Mouse (Mus musculus): ENCODE data around the gene Vipr1.

Vipr1 gene

GRCm38 (mm10) chr9:121679549-121679948 is 37.0 kb downstream of the Vipr1 start:
- DNase-seq (ENCODE audit: low spot score): peak; percentile 54

GRCm38 (mm10) chr9:121681191-121681590 is 38.7 kb downstream of the Vipr1 start:
- no peak for DNase-seq (ENCODE audit: low spot score)

GRCm38 (mm10) chr9:121682037-121682680 is 39.6 kb downstream of the Vipr1 start:
- DNase-seq (ENCODE audit: low spot score): no peak

- no peak for DNase-seq (ENCODE audit: low spot score)
Measured at GRCm38 (mm10) chr9:121684702-121685101, 42.2 kb downstream of the Vipr1 start.

GRCm38 (mm10) chr9:121690200-121690651 is 47.7 kb downstream of the Vipr1 start:
- DNase-seq (ENCODE audit: low spot score): no peak

DNA sequence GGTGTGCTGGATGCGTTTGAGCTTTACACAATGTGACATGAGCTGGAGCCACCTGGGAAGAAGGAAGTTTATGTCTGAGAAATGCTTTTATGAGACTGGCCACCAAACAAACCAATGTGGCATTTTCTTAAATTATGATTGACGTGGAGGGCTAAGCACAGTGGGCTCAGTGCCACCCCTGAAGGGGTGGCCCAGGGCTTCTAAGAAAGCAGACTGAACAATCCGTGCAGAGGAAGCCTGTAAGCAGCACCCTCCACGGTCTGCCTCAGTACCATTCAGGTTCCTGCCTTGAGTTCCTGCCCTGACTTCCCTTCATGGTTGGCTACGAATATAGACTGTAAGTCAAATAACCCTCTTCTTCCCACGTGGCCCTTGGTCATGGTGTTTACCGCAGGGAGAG is 48.2 kb downstream of the Vipr1 start:
- DNase-seq (ENCODE audit: low spot score): no peak

GRCm38 (mm10) chr9:121694736-121695135 is 52.2 kb downstream of the Vipr1 start:
- no peak for DNase-seq (ENCODE audit: low spot score)

DNA sequence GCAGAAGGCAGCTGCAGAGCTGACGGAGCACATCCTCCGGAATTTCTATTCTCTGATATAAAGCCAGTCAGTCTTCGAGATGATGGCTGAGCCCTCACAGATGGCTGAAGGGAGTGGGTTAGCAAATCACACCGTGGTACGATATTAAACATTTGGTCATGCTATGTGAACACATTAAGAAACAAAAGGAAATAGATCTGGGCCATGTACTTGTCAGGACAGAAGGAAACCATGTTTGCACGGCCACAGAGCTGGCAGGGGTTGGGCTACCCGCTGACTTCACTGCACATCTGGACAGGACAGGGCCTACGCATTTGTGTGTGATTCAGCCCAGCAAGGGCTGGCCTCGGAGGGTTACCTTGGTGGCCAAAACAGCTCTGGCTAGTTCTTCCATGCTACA is 54.1 kb downstream of the Vipr1 start:
- DNase-seq (ENCODE audit: low spot score): no peak

DNA sequence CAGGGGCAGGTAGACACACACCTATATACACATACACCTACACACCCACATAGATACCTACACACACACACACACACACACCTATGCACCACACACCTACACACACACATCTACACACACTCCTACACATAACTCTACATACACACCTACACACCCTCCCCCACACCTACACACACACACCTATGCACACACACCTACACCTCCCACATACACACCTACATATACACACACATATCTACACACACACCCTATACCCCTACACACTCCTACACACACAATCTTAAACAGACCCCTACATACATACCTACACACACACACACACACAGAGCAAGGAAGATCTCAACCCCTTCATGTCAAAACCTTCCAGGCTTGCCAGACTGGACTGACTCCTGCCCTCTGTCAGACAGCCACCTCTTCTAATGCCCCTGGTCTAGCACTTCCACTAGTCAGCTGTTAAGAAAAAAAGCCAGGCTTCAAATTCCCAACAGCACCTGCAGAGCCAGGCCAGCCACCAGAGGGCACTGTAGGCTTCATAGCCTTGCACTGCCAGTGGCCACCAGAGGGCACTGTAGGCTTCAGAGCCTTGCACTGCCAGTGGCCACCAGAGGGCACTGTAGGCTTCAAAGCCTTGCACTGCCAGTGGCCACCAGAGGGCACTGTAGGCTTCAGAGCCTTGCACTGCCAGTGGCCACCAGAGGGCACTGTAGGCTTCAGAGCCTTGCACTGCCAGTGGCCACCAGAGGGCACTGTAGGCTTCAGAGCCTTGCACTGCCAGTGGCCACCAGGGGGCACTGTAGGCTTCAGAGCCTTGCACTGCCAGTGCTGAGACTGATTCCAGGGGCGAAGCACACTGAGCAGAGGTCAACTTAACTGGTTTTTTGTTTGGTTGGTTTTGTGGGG is 54.9 kb downstream of the Vipr1 start:
- peak; percentile 58 for DNase-seq (ENCODE audit: low spot score)

DNA sequence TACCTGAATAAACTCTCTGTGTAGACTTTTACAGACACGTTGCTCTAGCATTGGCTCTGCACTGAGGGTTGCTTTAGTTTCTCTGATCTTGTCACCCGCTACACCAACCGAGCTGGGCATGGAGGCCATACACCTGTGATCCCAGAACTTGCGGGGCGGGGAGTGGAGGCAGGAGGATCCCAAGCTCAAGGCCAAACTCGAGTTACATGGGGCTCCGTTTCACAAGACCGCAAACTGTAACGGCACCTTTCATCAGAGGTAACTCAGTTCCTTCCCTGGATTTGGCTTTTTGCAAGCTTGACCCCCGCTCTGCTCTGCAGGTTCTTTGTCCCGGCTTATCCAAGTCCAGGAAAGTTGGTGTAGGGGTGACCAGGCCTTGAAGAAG is 61.7 kb downstream of the Vipr1 start:
- DNase-seq (ENCODE audit: low spot score): no peak

GRCm38 (mm10) chr9:121704646-121705625 is 62.4 kb downstream of the Vipr1 start, which contains the start of gene Sec22c:
Gene Sec22c (minus strand): TSS chr9:121705490.
- DNase-seq (ENCODE audit: low spot score): peak; percentile 90

DNA sequence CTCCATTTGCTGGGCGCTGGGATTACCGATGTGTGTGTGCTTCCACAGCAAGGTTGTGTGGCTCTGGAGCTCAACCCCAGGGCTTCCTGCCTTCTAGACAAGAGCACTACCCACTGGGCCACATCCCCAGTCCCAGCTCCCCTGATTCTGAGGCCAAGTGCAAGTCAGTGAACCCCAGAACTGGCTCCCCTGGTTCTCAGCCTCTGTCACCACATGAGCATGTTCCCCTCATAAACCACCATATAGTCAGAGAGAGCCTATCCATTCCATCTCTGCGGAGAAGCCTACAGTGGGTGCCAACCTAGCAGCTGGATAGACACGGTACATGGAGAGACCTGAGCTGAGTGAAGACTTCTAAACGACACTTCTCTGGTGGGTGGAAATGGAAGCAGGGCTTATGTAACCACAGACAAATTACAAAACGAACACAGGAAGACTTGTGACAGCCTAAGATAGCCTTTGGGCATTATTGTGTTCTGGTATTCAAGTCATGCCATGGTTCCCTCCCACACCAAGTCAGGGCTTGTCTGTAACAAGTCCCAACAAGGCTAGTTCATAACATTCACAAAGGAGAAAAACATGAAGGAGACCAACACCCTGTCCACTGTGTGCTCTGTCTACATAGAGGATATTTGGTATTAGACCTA is 63.6 kb downstream of the Vipr1 start:
- DNase-seq (ENCODE audit: low spot score): no peak

GRCm38 (mm10) chr9:121707801-121708200 is 65.3 kb downstream of the Vipr1 start:
- no peak for DNase-seq (ENCODE audit: low spot score)

GRCm38 (mm10) chr9:121708506-121709486 is 66.3 kb downstream of the Vipr1 start:
- DNase-seq (ENCODE audit: low spot score): no peak

DNA sequence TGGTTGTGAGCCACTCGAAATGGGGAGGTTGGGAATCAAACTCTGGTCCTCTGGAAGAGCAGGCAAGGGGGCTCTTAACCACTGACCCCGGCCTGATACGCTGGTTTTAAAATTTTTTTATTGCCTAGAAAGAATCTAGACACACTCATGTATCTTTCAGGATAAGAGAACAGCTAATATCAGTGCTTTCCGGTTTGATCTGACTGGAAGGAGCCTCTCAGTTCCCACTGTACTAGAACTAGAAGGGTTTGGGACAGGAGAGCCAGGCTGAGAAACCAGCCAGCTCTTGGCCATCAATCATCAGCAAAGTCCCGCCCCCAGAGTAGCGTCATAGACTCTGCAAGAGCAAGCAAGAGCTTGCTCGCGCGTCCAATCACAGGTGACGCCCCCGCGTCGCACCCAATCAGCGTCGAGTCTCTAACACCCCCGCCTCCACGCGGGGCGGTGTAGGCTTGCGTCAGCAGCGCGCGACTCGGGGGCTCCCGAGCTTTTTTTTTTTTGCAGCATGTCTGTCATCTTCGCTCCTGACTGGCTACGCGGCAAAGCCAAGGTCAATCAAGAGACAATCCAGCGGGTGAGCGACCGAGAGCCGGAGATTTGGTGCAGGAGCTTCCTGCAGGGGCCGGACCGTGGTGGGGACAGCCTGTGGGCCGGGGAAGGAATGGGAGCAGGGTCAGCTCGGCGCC is 67.5 kb downstream of the Vipr1 start, which contains the start of gene Ss18l2:
Ss18l2 (plus strand) TSS at position 432 of the 686 bp plus-strand sequence.
- DNase-seq (ENCODE audit: low spot score): peak; percentile 100

DNA sequence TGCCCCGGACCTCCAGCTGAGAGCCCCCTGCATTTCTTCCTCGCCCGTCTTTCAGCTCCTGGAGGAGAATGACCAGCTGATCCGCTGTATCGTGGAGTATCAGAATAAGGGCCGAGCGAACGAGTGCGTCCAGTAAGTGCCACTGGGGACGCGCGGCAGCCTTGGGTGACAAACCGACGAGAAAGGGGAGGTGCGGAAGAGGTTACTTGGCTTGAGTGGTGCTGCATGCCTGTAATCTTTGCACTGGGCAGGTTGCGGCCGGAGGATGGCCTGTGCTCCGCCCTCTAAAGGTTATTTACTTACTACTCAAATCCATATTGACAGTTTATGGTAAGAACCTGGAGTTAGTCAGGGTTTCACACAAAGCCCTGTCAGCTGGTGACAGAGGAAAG is 68.1 kb downstream of the Vipr1 start:
- DNase-seq (ENCODE audit: low spot score): peak; percentile 26

- DNase-seq (ENCODE audit: low spot score): no peak
Measured at GRCm38 (mm10) chr9:121717048-121717447, 74.5 kb downstream of the Vipr1 start.

GRCm38 (mm10) chr9:121718070-121718705 is 75.7 kb downstream of the Vipr1 start:
- DNase-seq (ENCODE audit: low spot score): no peak

DNA sequence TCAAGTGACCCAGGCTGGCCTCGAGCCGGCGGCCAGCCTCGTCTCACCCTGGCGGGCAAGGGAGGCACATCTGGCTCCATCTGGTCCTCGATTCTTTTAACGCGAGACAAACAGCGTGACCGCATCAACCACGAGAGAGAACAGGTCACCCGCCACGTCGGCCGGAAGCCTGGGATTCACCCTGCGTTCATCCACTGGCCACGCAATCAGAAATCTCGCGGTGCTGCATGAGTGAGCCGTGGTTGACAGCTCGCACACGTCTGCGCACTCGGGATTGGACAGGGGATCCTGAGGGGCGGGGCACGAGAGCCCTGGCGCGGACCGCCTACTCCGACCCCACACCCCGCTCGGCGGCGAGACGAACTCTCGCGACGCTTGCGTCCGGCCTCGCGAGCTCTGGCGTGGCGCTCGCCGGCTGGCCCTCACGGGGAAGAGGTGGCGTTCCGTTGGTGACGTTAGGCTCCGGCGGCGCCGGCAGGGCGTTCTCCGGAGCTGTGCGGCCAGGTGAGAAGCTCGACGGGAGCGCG is 76.3 kb downstream of the Vipr1 start, which contains the start of gene Nktr:
Nktr (plus strand) TSS at position 378 of the 527 bp plus-strand sequence.
- peak; percentile 99 for DNase-seq (ENCODE audit: low spot score)

Measured in urinary bladder, postnatal 14 days (tissue).